Mouse (Mus musculus): Measurements from ENCODE around the gene Ppp1r12a. TPM values are rescaled to one million over a fixed set of nuclear protein-coding genes. Genes with fewer than 3 reads are reported as not detected.

The Ppp1r12a gene
- polyA plus RNA-seq, 1 experiment, result 1.0 TPM

GRCm38 (mm10) chr10:108185265-108185664 is 23.3 kb downstream of the Ppp1r12a start:
- H3K4me3 ChIP-seq (replicated peaks), result no peak overlapping the region
- H3K27me3 ChIP-seq (ENCODE audit: control insufficient read depth), result no peaks in the 10 kb centered on the region
- no peaks in the 10 kb centered on the region for H3K9me3 ChIP-seq (ENCODE audit: control insufficient read depth, low read length)
- TF ChIP-seq GATA1 (IDR thresholded peaks at IDR 0.05; ENCODE audit: low read length) (no peak), TAL1 (IDR thresholded peaks at IDR 0.05; ENCODE audit: low read length) (no peak)
- H3K4me1 ChIP-seq (ENCODE audit: control insufficient read depth), result peaks cover 16% of the 10 kb centered on the region
- peaks cover 13% of the 10 kb centered on the region for H3K36me3 ChIP-seq (ENCODE audit: control insufficient read depth)

GRCm38 (mm10) chr10:108189303-108189702 is 27.3 kb downstream of the Ppp1r12a start:
- TF ChIP-seq TAL1 (IDR thresholded peaks at IDR 0.05; ENCODE audit: low read length), result no peak
- no peak for TF ChIP-seq GATA1 (IDR thresholded peaks at IDR 0.05; ENCODE audit: low read length)
- H3K36me3 ChIP-seq (ENCODE audit: control insufficient read depth), result peaks cover 7% of the 10 kb centered on the region
- no peaks in the 10 kb centered on the region for H3K9me3 ChIP-seq (ENCODE audit: control insufficient read depth, low read length)
- H3K4me3 ChIP-seq (replicated peaks), result no peak overlapping the region
- peaks cover 5% of the 10 kb centered on the region for H3K4me1 ChIP-seq (ENCODE audit: control insufficient read depth)
- no peaks in the 10 kb centered on the region for H3K27me3 ChIP-seq (ENCODE audit: control insufficient read depth)

GRCm38 (mm10) chr10:108189986-108190385 is 28.0 kb downstream of the Ppp1r12a start:
- Histone ChIP-seq H3K9me3 (ENCODE audit: control insufficient read depth, low read length) (no peaks in the 10 kb centered on the region), H3K4me3 (replicated peaks) (no peak overlapping the region), H3K4me1 (ENCODE audit: control insufficient read depth) (peaks cover 5% of the 10 kb centered on the region), H3K27me3 (ENCODE audit: control insufficient read depth) (no peaks in the 10 kb centered on the region), H3K36me3 (ENCODE audit: control insufficient read depth) (peaks cover 7% of the 10 kb centered on the region)
- TF ChIP-seq GATA1 (IDR thresholded peaks at IDR 0.05; ENCODE audit: low read length) (no peak), TAL1 (IDR thresholded peaks at IDR 0.05; ENCODE audit: low read length) (no peak)

GRCm38 (mm10) chr10:108190626-108191025 is 28.6 kb downstream of the Ppp1r12a start:
- no peaks in the 10 kb centered on the region for H3K9me3 ChIP-seq (ENCODE audit: control insufficient read depth, low read length)
- peaks cover 5% of the 10 kb centered on the region for H3K4me1 ChIP-seq (ENCODE audit: control insufficient read depth)
- TF ChIP-seq TAL1 (IDR thresholded peaks at IDR 0.05; ENCODE audit: low read length), result no peak
- no peak for TF ChIP-seq GATA1 (IDR thresholded peaks at IDR 0.05; ENCODE audit: low read length)
- H3K27me3 ChIP-seq (ENCODE audit: control insufficient read depth), result no peaks in the 10 kb centered on the region
- H3K36me3 ChIP-seq (ENCODE audit: control insufficient read depth), result peaks cover 7% of the 10 kb centered on the region
- no peak overlapping the region for H3K4me3 ChIP-seq (replicated peaks)

GRCm38 (mm10) chr10:108191381-108191787 is 29.4 kb downstream of the Ppp1r12a start:
- Histone ChIP-seq H3K36me3 (ENCODE audit: control insufficient read depth) (peaks cover 7% of the 10 kb centered on the region), H3K27me3 (ENCODE audit: control insufficient read depth) (no peaks in the 10 kb centered on the region), H3K9me3 (ENCODE audit: control insufficient read depth, low read length) (no peaks in the 10 kb centered on the region), H3K4me3 (replicated peaks) (no peak overlapping the region), H3K4me1 (ENCODE audit: control insufficient read depth) (peaks cover 5% of the 10 kb centered on the region)
- TF ChIP-seq TAL1 (IDR thresholded peaks at IDR 0.05; ENCODE audit: low read length), result no peak
- TF ChIP-seq GATA1 (IDR thresholded peaks at IDR 0.05; ENCODE audit: low read length), result no peak

- H3K36me3 ChIP-seq (ENCODE audit: control insufficient read depth), result peaks cover 7% of the 10 kb centered on the region
- H3K27me3 ChIP-seq (ENCODE audit: control insufficient read depth), result no peaks in the 10 kb centered on the region
- no peaks in the 10 kb centered on the region for H3K9me3 ChIP-seq (ENCODE audit: control insufficient read depth, low read length)
- H3K4me1 ChIP-seq (ENCODE audit: control insufficient read depth), result peaks cover 5% of the 10 kb centered on the region
- TF ChIP-seq TAL1 (IDR thresholded peaks at IDR 0.05; ENCODE audit: low read length), result no peak
- no peak for TF ChIP-seq GATA1 (IDR thresholded peaks at IDR 0.05; ENCODE audit: low read length)
- no peak overlapping the region for H3K4me3 ChIP-seq (replicated peaks)
Measured at GRCm38 (mm10) chr10:108192306-108192705, 30.3 kb downstream of the Ppp1r12a start.

- Histone ChIP-seq H3K4me1 (ENCODE audit: control insufficient read depth) (peaks cover 4% of the 10 kb centered on the region), H3K9me3 (ENCODE audit: control insufficient read depth, low read length) (no peaks in the 10 kb centered on the region), H3K4me3 (replicated peaks) (no peak overlapping the region), H3K36me3 (ENCODE audit: control insufficient read depth) (peaks cover 13% of the 10 kb centered on the region), H3K27me3 (ENCODE audit: control insufficient read depth) (no peaks in the 10 kb centered on the region)
- no peak for TF ChIP-seq GATA1 (IDR thresholded peaks at IDR 0.05; ENCODE audit: low read length)
- TF ChIP-seq TAL1 (IDR thresholded peaks at IDR 0.05; ENCODE audit: low read length), result no peak
Measured at GRCm38 (mm10) chr10:108196124-108196523, 34.1 kb downstream of the Ppp1r12a start.

- no peaks in the 10 kb centered on the region; the same call in none of the 2 replicates for H3K4me1 ChIP-seq (ENCODE audit: control insufficient read depth)
- H3K4me3 ChIP-seq (replicated peaks), result no peak overlapping the region
- H3K36me3 ChIP-seq (ENCODE audit: control insufficient read depth), result peaks cover 22% of the 10 kb centered on the region
- TF ChIP-seq TAL1 (IDR thresholded peaks at IDR 0.05; ENCODE audit: low read length) (no peak), GATA1 (IDR thresholded peaks at IDR 0.05; ENCODE audit: low read length) (no peak)
- no peaks in the 10 kb centered on the region for H3K27me3 ChIP-seq (ENCODE audit: control insufficient read depth)
- H3K9me3 ChIP-seq (ENCODE audit: control insufficient read depth, low read length), result no peaks in the 10 kb centered on the region
Measured at GRCm38 (mm10) chr10:108197498-108197897, 35.5 kb downstream of the Ppp1r12a start.

DNA sequence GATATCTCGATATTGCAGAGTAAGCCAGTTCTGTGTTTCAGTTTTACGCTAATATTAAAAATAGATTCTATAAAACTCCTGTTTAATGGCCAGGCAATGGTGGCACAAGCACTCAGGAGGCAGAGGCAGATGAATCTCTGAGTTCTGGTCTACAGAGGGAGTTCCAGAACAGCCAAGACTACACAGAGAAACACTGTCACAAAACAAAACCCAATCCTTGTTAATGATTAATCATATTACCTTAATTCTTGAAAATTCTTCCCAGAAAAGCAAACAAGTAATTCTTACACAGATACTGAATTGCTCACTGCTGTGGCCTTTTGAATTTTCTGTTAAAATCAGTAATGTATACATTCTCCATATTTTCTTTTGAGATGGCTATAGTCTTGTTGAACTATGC is 37.0 kb downstream of the Ppp1r12a start:
- Histone ChIP-seq H3K27me3 (ENCODE audit: control insufficient read depth) (no peaks in the 10 kb centered on the region), H3K9me3 (ENCODE audit: control insufficient read depth, low read length) (no peaks in the 10 kb centered on the region), H3K4me3 (replicated peaks) (no peak overlapping the region), H3K36me3 (ENCODE audit: control insufficient read depth) (peaks cover 24% of the 10 kb centered on the region), H3K4me1 (ENCODE audit: control insufficient read depth) (no peaks in the 10 kb centered on the region; the same call in none of the 2 replicates)
- TF ChIP-seq GATA1 (IDR thresholded peaks at IDR 0.05; ENCODE audit: low read length), result no peak
- no peak for TF ChIP-seq TAL1 (IDR thresholded peaks at IDR 0.05; ENCODE audit: low read length)

GRCm38 (mm10) chr10:108202126-108202525 is 40.1 kb downstream of the Ppp1r12a start:
- Histone ChIP-seq H3K9me3 (ENCODE audit: control insufficient read depth, low read length) (no peaks in the 10 kb centered on the region), H3K4me3 (replicated peaks) (no peak overlapping the region), H3K36me3 (ENCODE audit: control insufficient read depth) (peaks cover 27% of the 10 kb centered on the region), H3K27me3 (ENCODE audit: control insufficient read depth) (no peaks in the 10 kb centered on the region), H3K4me1 (ENCODE audit: control insufficient read depth) (no peaks in the 10 kb centered on the region; the same call in 1 of the 2 replicates)
- no peak for TF ChIP-seq TAL1 (IDR thresholded peaks at IDR 0.05; ENCODE audit: low read length)
- no peak for TF ChIP-seq GATA1 (IDR thresholded peaks at IDR 0.05; ENCODE audit: low read length)

Measured in erythroblast, embryonic 14.5 days (primary cell).